Mouse (Mus musculus) frontal cortex, postnatal 36 days (tissue): ENCODE measurements at regions not wholly inside any gene's neighbourhood (a gene's known extent, or its start where the extent isn't known, plus 50 kb on each side); places are given as distances from the start of the nearest gene placed in this dataset.

Source experiments
- DNase-seq, 2 experiments: peaks; one replicate each; pipeline ENCODE4 v3.0.0; 2022; ENCODE audit warnings: low spot score in 2 of 2

GRCm38 (mm10) chr5:74885958-74886357 lies 158.6 kb downstream of the Chic2 start:
- DNase-seq: no peak

- no peak for DNase-seq
Measured at GRCm38 (mm10) chr5:74882563-74882962, 162.0 kb downstream of the Chic2 start.

GRCm38 (mm10) chr5:74880669-74881226 lies 163.8 kb downstream of the Chic2 start:
- DNase-seq: no peak

- no peak for DNase-seq
Measured at GRCm38 (mm10) chr5:74880048-74880437, 164.5 kb downstream of the Chic2 start.

DNA sequence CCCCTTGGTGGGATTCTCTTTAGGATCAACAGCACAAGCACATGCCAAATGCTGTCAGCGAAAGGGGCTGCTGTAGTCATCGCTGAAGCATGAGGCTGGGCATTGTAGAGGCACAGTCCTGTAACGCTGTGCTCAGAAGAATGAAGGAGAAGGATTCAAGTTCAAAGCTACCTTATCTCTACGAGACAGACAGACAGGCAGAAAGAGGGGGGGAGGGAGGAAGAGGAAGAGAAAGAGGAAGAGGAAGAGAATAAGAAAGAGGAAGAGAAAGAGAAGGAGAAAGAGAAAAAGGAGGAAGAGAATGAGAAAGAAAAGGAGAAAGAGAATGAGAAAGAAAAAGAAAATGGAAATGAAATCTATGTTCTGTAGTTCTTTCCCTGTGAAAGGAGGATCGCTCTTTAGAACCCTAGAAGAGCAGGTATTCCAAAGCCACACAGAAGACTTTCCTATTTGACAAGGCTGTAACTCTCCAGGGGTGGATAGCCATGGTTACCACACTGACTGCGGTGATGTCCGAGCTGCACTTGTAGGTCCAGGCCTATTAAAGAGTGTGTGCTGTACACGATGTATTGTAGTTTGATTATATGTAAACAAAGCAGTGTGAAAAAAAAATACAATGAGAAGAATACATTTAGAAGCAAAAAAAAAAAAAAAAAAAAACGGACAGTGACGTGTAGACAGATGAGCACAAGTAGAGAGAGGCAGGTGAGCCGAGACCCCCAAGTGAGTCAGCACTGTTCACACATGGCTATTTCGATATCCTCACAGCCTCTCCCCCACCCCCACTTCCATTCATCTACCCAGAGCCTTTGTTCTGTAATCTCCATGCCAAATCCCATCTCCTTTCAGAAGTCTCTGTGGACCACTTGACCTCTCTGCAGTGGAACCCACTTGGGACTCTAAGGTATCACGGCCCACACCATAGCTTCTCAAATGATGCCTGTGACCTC lies 165.2 kb downstream of the Chic2 start:
- DNase-seq: no peak

DNA sequence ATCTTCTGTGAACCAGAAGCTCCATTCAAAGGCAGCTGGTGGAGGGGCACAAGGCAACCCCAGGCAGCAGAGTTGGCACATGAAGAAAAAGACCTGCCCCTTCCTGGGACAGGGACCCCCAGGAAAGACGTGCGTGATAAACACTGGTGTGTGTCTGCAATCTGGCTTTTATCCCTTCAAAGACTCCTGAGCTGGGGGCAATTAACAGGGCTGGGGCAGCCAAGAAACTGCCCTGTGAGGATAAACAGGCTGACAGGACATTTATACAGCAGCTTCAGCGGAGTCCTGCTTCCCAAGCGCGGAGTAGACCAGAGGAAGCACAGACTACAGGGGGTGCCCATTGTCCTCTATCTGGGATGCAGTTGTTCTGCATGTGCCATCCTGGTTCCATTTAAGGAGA lies 167.0 kb downstream of the Chic2 start:
- DNase-seq: no peak

DNA sequence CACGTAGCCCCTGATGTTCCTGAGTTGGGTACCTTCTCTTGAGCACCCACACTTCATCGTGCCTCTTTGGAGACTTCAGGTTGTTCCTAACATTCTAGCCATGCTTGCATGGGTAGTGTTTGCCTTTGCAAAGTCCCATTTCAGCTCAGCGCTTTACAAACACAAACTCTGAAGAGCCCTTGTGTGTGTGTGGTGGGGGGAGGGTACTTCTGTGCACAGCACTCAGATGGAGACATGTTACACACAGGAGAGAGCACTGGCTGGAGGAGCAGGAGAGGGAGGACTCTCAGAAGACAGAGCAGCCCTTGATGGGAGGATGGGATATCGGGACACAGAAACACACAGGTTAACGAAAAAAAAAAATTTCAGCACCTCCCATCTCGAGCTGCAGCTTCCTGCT lies 167.4 kb downstream of the Chic2 start:
- DNase-seq: no peak

DNA sequence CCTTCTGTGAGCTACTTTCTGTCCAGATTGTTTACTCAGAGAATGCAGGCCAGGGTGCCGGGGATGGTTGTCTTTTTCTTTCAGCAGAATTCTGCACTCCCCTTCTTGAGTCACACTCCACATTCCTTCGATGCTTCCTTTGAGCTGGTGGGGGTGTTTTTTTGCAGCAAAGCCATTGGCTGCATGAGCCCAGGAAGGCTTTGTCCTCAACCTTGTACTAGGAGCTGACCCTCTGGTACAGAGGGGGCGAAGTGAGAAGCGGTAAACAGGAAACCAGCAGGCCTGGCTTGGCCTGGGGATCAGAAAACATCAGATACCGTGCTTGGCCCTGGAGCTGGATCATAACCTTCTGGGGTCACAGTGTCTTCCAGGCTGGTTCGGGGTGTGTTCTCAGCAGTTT lies 169.9 kb downstream of the Chic2 start:
- DNase-seq: no peak

DNA sequence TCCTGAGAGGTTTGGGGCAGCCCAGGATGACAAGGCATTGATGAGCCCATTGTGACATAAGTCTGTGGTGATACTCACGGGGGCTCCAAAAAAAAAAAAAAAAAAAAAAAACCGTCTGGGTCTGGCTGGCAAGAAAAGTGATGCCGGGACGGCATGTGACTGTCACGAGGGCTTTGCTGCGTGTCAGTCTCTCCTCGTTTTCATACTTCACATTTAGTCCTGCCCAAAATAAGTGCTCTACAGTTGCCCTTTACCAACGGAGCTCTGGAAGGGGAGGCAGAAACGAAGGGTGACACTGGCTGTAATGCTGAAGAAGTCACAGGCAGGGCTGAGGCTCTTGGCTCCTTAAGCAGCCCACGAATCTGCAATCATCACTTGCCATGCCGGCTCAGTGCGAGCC lies 167.9 kb upstream of the Lnx1 start:
- DNase-seq: no peak

DNA sequence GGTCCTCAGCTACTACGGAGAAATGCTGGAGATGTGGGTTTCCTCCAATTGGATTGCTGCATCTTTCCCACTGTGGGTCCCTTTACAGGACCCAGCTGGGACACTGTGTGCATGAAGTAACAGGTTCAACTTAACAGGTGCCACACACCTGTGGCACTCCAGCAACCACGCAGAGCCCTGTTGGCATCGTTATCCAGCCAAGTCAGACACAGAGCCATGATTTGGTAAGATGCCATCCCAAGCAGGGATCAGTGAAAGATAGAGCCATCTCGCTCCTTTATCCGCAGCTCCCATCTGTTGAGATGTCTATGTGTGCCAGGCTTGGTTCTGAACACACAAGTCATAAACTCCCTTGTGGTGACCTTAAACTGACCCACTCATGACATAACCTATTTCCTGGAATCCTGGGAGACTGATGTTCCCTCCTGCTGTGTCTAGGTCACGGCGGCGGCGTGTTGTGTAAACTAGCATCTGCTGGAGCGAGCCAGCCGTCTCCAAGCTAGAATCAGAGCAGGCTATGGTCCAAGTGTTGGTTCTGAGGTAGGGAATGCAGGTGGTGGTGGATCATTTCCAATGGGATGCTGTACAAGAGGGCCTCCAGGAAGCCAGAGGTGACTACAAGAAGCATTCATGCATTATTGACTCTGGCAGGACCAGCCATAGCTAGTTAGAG lies 164.5 kb upstream of the Lnx1 start:
- DNase-seq: no peak

GRCm38 (mm10) chr5:74866697-74867096 lies 164.0 kb upstream of the Lnx1 start:
- DNase-seq: no peak

DNA sequence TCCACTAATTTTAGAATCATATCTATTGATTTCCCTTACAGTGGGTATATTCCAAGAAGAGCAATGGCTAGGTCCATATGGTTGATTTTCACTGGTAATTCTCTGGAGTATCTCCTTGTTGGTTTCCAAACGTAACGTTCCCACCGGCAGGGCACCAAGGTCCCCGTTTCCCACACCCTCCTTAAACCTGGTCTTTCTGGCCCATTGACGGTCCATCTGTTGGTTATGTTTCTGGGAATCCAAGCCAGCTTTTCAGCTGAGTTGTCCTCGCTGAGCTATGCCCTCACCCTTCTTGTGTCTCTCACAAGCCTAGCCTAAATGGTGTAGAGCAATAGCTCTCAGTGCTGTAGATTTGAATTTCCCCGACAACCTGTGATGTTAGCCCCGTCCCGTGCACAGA lies 162.7 kb upstream of the Lnx1 start:
- DNase-seq: no peak

GRCm38 (mm10) chr5:74864540-74865157 lies 161.9 kb upstream of the Lnx1 start:
- no peak for DNase-seq

- DNase-seq: no peak
Measured at GRCm38 (mm10) chr5:74861297-74861696, 158.6 kb upstream of the Lnx1 start.

DNA sequence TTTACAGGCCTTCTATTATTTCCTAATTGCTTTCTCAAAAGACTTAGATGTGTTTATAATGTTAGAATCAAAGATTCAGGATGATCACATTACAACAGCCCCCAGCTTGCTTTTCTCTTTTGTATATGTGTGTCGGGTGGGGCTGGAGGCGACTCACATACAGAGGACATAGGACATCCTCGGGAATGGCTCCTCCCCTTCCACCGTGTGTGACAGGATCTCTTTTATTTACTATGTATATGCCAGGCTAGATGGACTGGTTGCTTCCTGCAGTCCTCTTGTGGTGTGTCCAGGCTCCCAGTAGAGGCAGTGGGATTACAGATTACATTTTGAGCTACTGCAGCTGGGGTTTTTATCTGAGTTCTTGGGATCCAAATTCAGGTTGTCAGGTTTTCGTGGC lies 155.1 kb upstream of the Lnx1 start:
- DNase-seq: no peak

- peak; percentile 36 to 66 for DNase-seq
Measured at GRCm38 (mm10) chr5:74857161-74857560, 154.4 kb upstream of the Lnx1 start.

GRCm38 (mm10) chr5:74847824-74848223 lies 145.1 kb upstream of the Lnx1 start:
- DNase-seq: no peak

DNA sequence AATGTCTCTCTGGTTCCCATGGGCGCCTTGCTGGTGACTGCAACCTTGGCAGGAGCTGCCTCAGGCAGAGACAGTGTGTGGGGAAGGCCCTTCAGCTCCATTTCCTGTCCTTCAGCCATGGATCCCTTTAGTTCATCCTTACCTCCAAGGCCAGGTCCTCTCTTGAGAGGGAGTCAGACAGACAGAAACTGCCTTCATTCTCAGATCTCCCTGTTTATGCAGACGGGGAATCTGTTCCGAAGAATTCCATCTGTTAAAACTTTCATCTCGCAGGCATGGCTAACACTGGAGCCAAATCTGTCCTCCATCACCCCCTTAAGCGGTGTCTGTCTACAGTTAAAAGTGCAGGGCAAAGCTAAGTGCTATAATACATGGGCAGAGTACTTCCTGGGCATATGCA lies 144.0 kb upstream of the Lnx1 start:
- peak in 1 of 2 experiments; percentile 42 for DNase-seq

- no peak for DNase-seq
Measured at GRCm38 (mm10) chr5:74834401-74834800, 131.7 kb upstream of the Lnx1 start.

GRCm38 (mm10) chr5:74833887-74834286 lies 131.2 kb upstream of the Lnx1 start:
- no peak for DNase-seq

GRCm38 (mm10) chr5:74832011-74832410 lies 129.3 kb upstream of the Lnx1 start:
- peak in 1 of 2 experiments; percentile 38 for DNase-seq

GRCm38 (mm10) chr5:74830646-74831045 lies 127.9 kb upstream of the Lnx1 start:
- DNase-seq: no peak
